Mouse (Mus musculus) lung, embryonic 14.5 days (tissue): ENCODE results near the gene Atf6. TPM values are rescaled to one million over a fixed set of nuclear protein-coding genes. Genes with fewer than 3 reads are reported as not detected.
A peak's percentile ranks its signal among the peaks of the same experiment; 100 is the strongest.

Experiments
- ATAC-seq: fragments of 200-750 bp; cut with Nextera tagmentation; 2 replicates; pipeline ENCODE4 v1.8.0; 2017; ENCODE audit warnings: mild to moderate bottlenecking, moderate TSS enrichment, moderate library complexity; ENCODE audit not compliant: insufficient read depth
- DNase-seq: peaks from one replicate; pipeline ENCODE4 v3.0.0-alpha.2; 2015
- H3K27ac ChIP-seq: fragments of 300-500 bp; sonication (generic); 2 replicates; pipeline ENCODE4 v1.5.1; 2014; ENCODE audit warnings: low read depth, mild to moderate bottlenecking, moderate library complexity
- H3K27me3 ChIP-seq: fragments of 300-500 bp; sonication (generic); 2 replicates; pipeline ENCODE4 v1.6.1; 2014; ENCODE audit warnings: low read length, control low read depth; ENCODE audit not compliant: insufficient read depth
- H3K36me3 ChIP-seq: fragments of 300-500 bp; sonication (generic); 2 replicates; pipeline ENCODE4 v1.6.1; 2014; ENCODE audit warnings: control low read depth; ENCODE audit not compliant: insufficient read depth
- H3K4me1 ChIP-seq: fragments of 300-500 bp; sonication (generic); 2 replicates; pipeline ENCODE4 v1.6.1; 2014; ENCODE audit warnings: antibody characterized with exemption, control low read depth; ENCODE audit not compliant: insufficient read depth
- H3K4me2 ChIP-seq: fragments of 300-500 bp; sonication (generic); 2 replicates; pipeline ENCODE4 v1.6.1; 2014; ENCODE audit warnings: mild to moderate bottlenecking
- H3K4me3 ChIP-seq: fragments of 300-500 bp; sonication (generic); 2 replicates; pipeline ENCODE4 v1.5.1; 2014; ENCODE audit warnings: low read depth, low read length
- H3K9ac ChIP-seq: fragments of 300-500 bp; sonication (generic); 2 replicates; pipeline ENCODE4 v1.6.1; 2014
- H3K9me3 ChIP-seq: fragments of 300-500 bp; sonication (generic); 2 replicates; pipeline ENCODE4 v1.6.1; 2016; ENCODE audit warnings: low read depth, low read length, control low read depth
- CTCF ChIP-seq: IDR thresholded peaks from 2 replicates; pipeline ENCODE4 v1.5.1; 2016; ENCODE audit warnings: antibody characterized with exemption, low read depth
- WGBS: fragments of 180-500 bp; shearing (Covaris S2); extraction: QIAGEN DNeasy Blood & Tissue Kit; methylation state at CpG from one replicate; pipeline ENCODE4 v1.1.7; 2014; 5-methylcytosine and 5-hydroxymethylcytosine counted together
- polyA plus RNA-seq: library from polyadenylated mRNA; unstranded; fragments of >200 nt; fragmentation: Nextera tagmentation; extraction: Ambion mirVana; gene quantifications from 2 replicates; pipeline ENCODE4 v1.2.1, GENCODE M21; 2014

Atf6 gene
- polyA plus RNA-seq, 1 experiment from 2014 or later = 9.9 TPM

- 0 out of 2 replicates have a peak, but pooled peaks cover 2% of the 10 kb centered on the region for H3K36me3 ChIP-seq
- ATAC-seq = no peak
- no peaks in the 10 kb centered on the region for H3K9me3 ChIP-seq
- no peak overlapping the region for H3K9ac ChIP-seq
- no peaks in the 10 kb centered on the region for H3K4me1 ChIP-seq
- H3K27me3 ChIP-seq = no peaks in the 10 kb centered on the region
- TF ChIP-seq CTCF = no peak
- no peak overlapping the region for H3K27ac ChIP-seq
- no peak for DNase-seq
- WGBS = 96% methylated on average over 2 of the region's 2 CpGs
- no peak overlapping the region for H3K4me3 ChIP-seq
- no peak overlapping the region for H3K4me2 ChIP-seq
These were observed 52.1 kb downstream of the Atf6 start for GRCm38 (mm10) chr1:170815287-170816004.

- Histone ChIP-seq H3K27ac (no peak overlapping the region), H3K4me3 (no peak overlapping the region)
- 72% methylated on average over 5 of the region's 5 CpGs for WGBS
These were observed 54.7 kb downstream of the Atf6 start for GRCm38 (mm10) chr1:170812822-170813221.

GRCm38 (mm10) chr1:170807600-170808270, 59.8 kb downstream of the Atf6 start:
- H3K4me1 ChIP-seq = no peaks in the 10 kb centered on the region
- H3K4me3 ChIP-seq = no peak overlapping the region
- WGBS = 80% methylated on average over 2 of the region's 2 CpGs
- H3K36me3 ChIP-seq = no peaks in the 10 kb centered on the region
- no peaks in the 10 kb centered on the region for H3K9me3 ChIP-seq
- H3K27ac ChIP-seq = no peak overlapping the region
- no peak for TF ChIP-seq CTCF
- no peak overlapping the region for H3K9ac ChIP-seq
- H3K4me2 ChIP-seq = no peak overlapping the region
- no peaks in the 10 kb centered on the region for H3K27me3 ChIP-seq
- no peak for DNase-seq
- no peak for ATAC-seq

More at GRCm38 (mm10) chr1:170812822-170813221, 54.7 kb downstream of the Atf6 start:
- H3K9ac ChIP-seq = no peak overlapping the region
- TF ChIP-seq CTCF = no peak
- ATAC-seq (no peak), DNase-seq (no peak)
- no peaks in the 10 kb centered on the region for H3K4me1 ChIP-seq
- H3K9me3 ChIP-seq = no peaks in the 10 kb centered on the region
- H3K36me3 ChIP-seq = no peaks in the 10 kb centered on the region
- H3K4me2 ChIP-seq = no peak overlapping the region
- no peaks in the 10 kb centered on the region for H3K27me3 ChIP-seq

- Histone ChIP-seq H3K9ac (no peak overlapping the region), H3K4me3 (no peak overlapping the region), H3K9me3 (no peaks in the 10 kb centered on the region), H3K4me1 (no peaks in the 10 kb centered on the region), H3K27me3 (no peaks in the 10 kb centered on the region), H3K4me2 (no peak overlapping the region), H3K27ac (no peak overlapping the region), H3K36me3 (0 out of 2 replicates have a peak, but pooled peaks cover 2% of the 10 kb centered on the region)
- DNase-seq = no peak
- ATAC-seq = no peak
- 93% methylated on average over 11 of the region's 11 CpGs for WGBS
- TF ChIP-seq CTCF = no peak
These were observed 62.9 kb downstream of the Atf6 start for GRCm38 (mm10) chr1:170804721-170805120.

GRCm38 (mm10) chr1:170802669-170803068, 64.9 kb downstream of the Atf6 start:
- Histone ChIP-seq H3K4me1 (no peaks in the 10 kb centered on the region), H3K4me2 (no peak overlapping the region), H3K36me3 (0 out of 2 replicates have a peak, but pooled peaks cover 2% of the 10 kb centered on the region), H3K9ac (no peak overlapping the region), H3K27ac (no peak overlapping the region), H3K9me3 (no peaks in the 10 kb centered on the region), H3K27me3 (no peaks in the 10 kb centered on the region), H3K4me3 (no peak overlapping the region)
- no peak for TF ChIP-seq CTCF
- DNase-seq (no peak), ATAC-seq (no peak)
- 40% methylated on average over 7 of the region's 7 CpGs for WGBS

GRCm38 (mm10) chr1:170800694-170801093, 66.9 kb downstream of the Atf6 start:
- WGBS = 70% methylated on average over 3 of the region's 3 CpGs

GRCm38 (mm10) chr1:170795741-170796347, 71.7 kb downstream of the Atf6 start:
- Histone ChIP-seq H3K4me3 (no peak overlapping the region), H3K4me1 (no peaks in the 10 kb centered on the region), H3K9me3 (no peaks in the 10 kb centered on the region), H3K27ac (no peak overlapping the region; the same call in 1 of the 2 replicates), H3K27me3 (no peaks in the 10 kb centered on the region), H3K9ac (no peak overlapping the region), H3K4me2 (no peak overlapping the region), H3K36me3 (no peaks in the 10 kb centered on the region)
- no peak for TF ChIP-seq CTCF
- no peak for ATAC-seq
- DNase-seq = peak; percentile 8
- WGBS = 78% methylated on average over 9 of the region's 9 CpGs

More at GRCm38 (mm10) chr1:170800694-170801093, 66.9 kb downstream of the Atf6 start:
- H3K36me3 ChIP-seq = 0 out of 2 replicates have a peak, but pooled peaks cover 2% of the 10 kb centered on the region
- no peak overlapping the region for H3K4me3 ChIP-seq
- H3K4me2 ChIP-seq = no peak overlapping the region
- H3K27ac ChIP-seq = no peak overlapping the region
- H3K27me3 ChIP-seq = no peaks in the 10 kb centered on the region
- H3K9ac ChIP-seq = no peak overlapping the region
- ATAC-seq (no peak), DNase-seq (no peak)
- H3K9me3 ChIP-seq = no peaks in the 10 kb centered on the region
- no peaks in the 10 kb centered on the region for H3K4me1 ChIP-seq
- TF ChIP-seq CTCF = no peak
